Mouse (Mus musculus): Measurements from ENCODE around the gene Tial1. TPM values are rescaled to one million over a fixed set of nuclear protein-coding genes. Genes with fewer than 3 reads are reported as not detected.

The Tial1 gene
- total and polyA plus RNA-seq, 3 experiments = 42.7 to 126 TPM; not detected in 1

- TF ChIP-seq UBTF (IDR thresholded peaks at IDR 0.05; ENCODE audit: borderline replicate concordance, insufficient read depth, low read depth, low read length) = no peak
- no peak for TF ChIP-seq POLR2AphosphoS2 (IDR thresholded peaks at IDR 0.05; ENCODE audit: low read length)
Observed at GRCm38 (mm10) chr7:128414433-128414832, 47.1 kb downstream of the Tial1 start (continued).

- no peak overlapping the region for H3K27ac ChIP-seq (ENCODE audit: control insufficient read depth, low read depth, low read length)
- TF ChIP-seq TBP (IDR thresholded peaks at IDR 0.05; ENCODE audit: low read depth, low read length) (no peak), MAX (IDR thresholded peaks at IDR 0.05; ENCODE audit: low read length) (no peak), POLR2AphosphoS5 (IDR thresholded peaks at IDR 0.05; ENCODE audit: borderline replicate concordance, low read depth, low read length) (no peak), HCFC1 (IDR thresholded peaks at IDR 0.05; ENCODE audit: low read depth, low read length) (no peak), CHD1 (IDR thresholded peaks at IDR 0.05; ENCODE audit: low read depth, low read length) (no peak), MXI1 (IDR thresholded peaks at IDR 0.05; ENCODE audit: low read depth, low read length) (no peak), BHLHE40 (IDR thresholded peaks at IDR 0.05; ENCODE audit: borderline replicate concordance, low read depth, low read length) (no peak), USF2 (IDR thresholded peaks at IDR 0.05; ENCODE audit: borderline replicate concordance in 1 of 2, insufficient read depth in 1 of 2, low read depth in 1 of 2, low read length in 2 of 2) (no peak), NELFE (IDR thresholded peaks at IDR 0.05; ENCODE audit: low read depth, low read length) (no peak), GABPA (IDR thresholded peaks at IDR 0.05; ENCODE audit: low read depth, low read length) (no peak), POLR2AphosphoS2 (IDR thresholded peaks at IDR 0.05; ENCODE audit: low read length) (no peak), MYC (IDR thresholded peaks at IDR 0.05; ENCODE audit: low read depth, low read length) (no peak), MAFK (IDR thresholded peaks at IDR 0.05; ENCODE audit: borderline replicate concordance, low read depth, low read length) (no peak), MYB (IDR thresholded peaks at IDR 0.05; ENCODE audit: low read depth, low read length) (no peak), NRF1 (IDR thresholded peaks at IDR 0.05; ENCODE audit: insufficient read depth, low read depth, low read length, poor library complexity, severe bottlenecking) (no peak), CHD2 (IDR thresholded peaks at IDR 0.05; ENCODE audit: low read length) (no peak), SIN3A (IDR thresholded peaks at IDR 0.05; ENCODE audit: low read length) (no peak)
- H3K9ac ChIP-seq (ENCODE audit: control insufficient read depth, low read depth, low read length, poor library complexity, severe bottlenecking) = no peak overlapping the region
- peaks cover 3 to 40% of the 10 kb centered on the region in 2 experiments; a peak in 3 of 4 replicates for H3K4me1 ChIP-seq (ENCODE audit: control insufficient read depth in 1 of 2, insufficient read depth in 2 of 2, low read length in 2 of 2)
- DNase-seq (ENCODE audit: low read depth, low spot score) = peak; percentile 42
- H3K4me3 ChIP-seq (ENCODE audit: control insufficient read depth in 1 of 2, insufficient read depth in 1 of 2, low read depth in 2 of 2, low read length in 2 of 2) = no peak overlapping the region
- H3K36me3 ChIP-seq (ENCODE audit: control insufficient read depth in 1 of 2, insufficient read depth in 2 of 2, low read length in 2 of 2) = peaks cover 0 to 23% of the 10 kb centered on the region in 2 experiments; a peak in 3 of 4 replicates
- no peaks in the 10 kb centered on the region for H3K9me3 ChIP-seq (replicated peaks; ENCODE audit: insufficient read depth, low read length)
- H3K27me3 ChIP-seq (ENCODE audit: control insufficient read depth in 1 of 2, insufficient read depth in 2 of 2, low read length in 2 of 2) = no peaks in the 10 kb centered on the region
- no peaks in the 10 kb centered on the region; the same call in 1 of the 2 replicates for H3K79me2 ChIP-seq (ENCODE audit: control insufficient read depth, insufficient read depth, low read length, poor library complexity)
Observed at GRCm38 (mm10) chr7:128412071-128412833, 49.3 kb downstream of the Tial1 start.
